Mouse (Mus musculus): ENCODE data around the gene Cop1. TPM values are rescaled to one million over a fixed set of nuclear protein-coding genes. Genes with fewer than 3 reads are reported as not detected.

Cop1 gene
- polyA plus RNA-seq, 1 experiment from 2014 or later = 38.9 TPM

DNA sequence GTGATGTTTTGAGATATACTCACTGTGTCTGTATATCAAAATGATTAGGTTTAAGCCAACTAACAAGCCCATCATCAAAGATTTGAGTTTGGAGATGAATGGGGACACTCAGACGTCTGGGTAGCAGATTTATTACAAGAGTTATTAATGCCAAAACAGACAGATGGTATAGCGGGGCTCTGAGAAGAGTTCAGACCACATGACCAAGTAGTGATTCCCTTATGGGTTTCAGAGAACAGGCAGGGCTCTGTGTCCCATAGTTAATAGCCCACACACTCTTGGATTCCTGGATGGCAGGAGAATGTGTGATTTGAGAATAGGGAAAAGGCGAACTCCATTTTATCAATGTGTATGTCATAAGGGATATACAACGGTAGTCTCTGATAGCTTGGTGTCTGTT, 98.9 kb downstream of the Cop1 start:
- no peak overlapping the region for H3K27ac ChIP-seq (ENCODE audit: low read depth, low read length)
- peak; percentile 65; the same call in 1 of the 2 replicates for ATAC-seq (ENCODE audit: low read depth)

DNA sequence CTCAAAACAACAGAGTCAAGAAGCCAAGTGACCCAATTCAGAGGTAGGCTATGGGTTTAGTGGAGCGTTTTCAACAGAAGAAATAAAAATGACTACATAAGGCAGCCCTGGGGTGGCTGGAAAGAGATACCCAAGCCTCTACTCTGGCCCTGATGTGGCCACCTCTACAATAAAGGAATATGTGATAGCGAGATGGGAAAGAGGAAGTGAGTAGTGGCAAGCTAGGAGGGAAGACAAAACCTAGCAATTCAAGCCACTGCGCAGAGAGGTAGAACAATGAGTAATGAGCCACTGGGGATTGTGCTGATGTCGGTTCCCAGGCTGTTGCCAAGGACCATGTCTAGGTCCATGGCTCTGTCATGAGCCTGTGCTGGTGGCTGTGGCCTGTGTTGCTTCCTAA, 102.0 kb downstream of the Cop1 start:
- Histone ChIP-seq H3K27me3 (ENCODE audit: control insufficient read depth, insufficient read depth, low read length) (no peaks in the 10 kb centered on the region), H3K4me2 (ENCODE audit: low read depth, low read length) (no peak overlapping the region), H3K27ac (ENCODE audit: low read depth, low read length) (no peak overlapping the region), H3K9ac (replicated peaks; ENCODE audit: low read depth, low read length) (no peak overlapping the region), H3K4me1 (ENCODE audit: control insufficient read depth, insufficient read depth, low read length) (no peaks in the 10 kb centered on the region), H3K36me3 (ENCODE audit: control insufficient read depth, insufficient read depth, low read length) (peaks cover 10% of the 10 kb centered on the region; the same call in 1 of the 2 replicates), H3K4me3 (ENCODE audit: low read depth, low read length) (no peak overlapping the region), H3K9me3 (ENCODE audit: control insufficient read depth, low read length) (no peaks in the 10 kb centered on the region)
- 61% methylated on average over 4 of the region's 4 CpGs for WGBS
- no peak; the same call in 1 of the 2 replicates for ATAC-seq (ENCODE audit: low read depth)

More for the DNA sequence above, 98.9 kb downstream of the Cop1 start:
- H3K27me3 ChIP-seq (ENCODE audit: control insufficient read depth, insufficient read depth, low read length) = no peaks in the 10 kb centered on the region
- peaks cover 11% of the 10 kb centered on the region; the same call in 1 of the 2 replicates for H3K36me3 ChIP-seq (ENCODE audit: control insufficient read depth, insufficient read depth, low read length)
- no peak overlapping the region for H3K4me2 ChIP-seq (ENCODE audit: low read depth, low read length)
- H3K9ac ChIP-seq (replicated peaks; ENCODE audit: low read depth, low read length) = no peak overlapping the region
- 51% methylated on average over 4 of the region's 4 CpGs for WGBS
- H3K4me3 ChIP-seq (ENCODE audit: low read depth, low read length) = no peak overlapping the region
- H3K9me3 ChIP-seq (ENCODE audit: control insufficient read depth, low read length) = no peaks in the 10 kb centered on the region
- no peaks in the 10 kb centered on the region for H3K4me1 ChIP-seq (ENCODE audit: control insufficient read depth, insufficient read depth, low read length)

DNA sequence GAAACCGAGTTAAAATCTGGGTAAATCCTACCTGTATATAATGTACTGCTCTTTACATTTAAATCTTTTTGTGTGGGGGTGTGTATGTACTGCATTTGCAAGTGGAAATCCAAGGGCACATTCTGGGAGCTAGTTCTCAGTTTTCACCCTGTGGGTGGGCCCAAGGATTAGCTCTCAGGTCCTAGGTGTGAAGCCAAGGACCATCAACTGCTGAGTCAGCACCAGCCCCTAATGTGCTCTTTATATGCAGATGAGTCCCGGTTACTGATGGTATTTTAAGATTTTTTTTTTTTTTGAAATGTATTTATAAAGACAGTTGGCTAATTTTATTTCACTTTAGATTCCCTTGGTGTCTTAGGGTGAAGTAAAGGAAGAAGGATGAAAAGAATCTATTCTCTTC, 110.2 kb downstream of the Cop1 start:
- Histone ChIP-seq H3K27ac (ENCODE audit: low read depth, low read length) (no peak overlapping the region), H3K36me3 (ENCODE audit: control insufficient read depth, insufficient read depth, low read length) (peaks cover 10% of the 10 kb centered on the region; the same call in 1 of the 2 replicates), H3K9ac (replicated peaks; ENCODE audit: low read depth, low read length) (no peak overlapping the region), H3K9me3 (ENCODE audit: control insufficient read depth, low read length) (no peaks in the 10 kb centered on the region), H3K4me3 (ENCODE audit: low read depth, low read length) (no peak overlapping the region), H3K27me3 (ENCODE audit: control insufficient read depth, insufficient read depth, low read length) (no peaks in the 10 kb centered on the region), H3K4me2 (ENCODE audit: low read depth, low read length) (no peak overlapping the region), H3K4me1 (ENCODE audit: control insufficient read depth, insufficient read depth, low read length) (no peaks in the 10 kb centered on the region)
- ATAC-seq (ENCODE audit: low read depth) = no peak
- WGBS = 59% methylated on average over 2 of the region's 2 CpGs

DNA sequence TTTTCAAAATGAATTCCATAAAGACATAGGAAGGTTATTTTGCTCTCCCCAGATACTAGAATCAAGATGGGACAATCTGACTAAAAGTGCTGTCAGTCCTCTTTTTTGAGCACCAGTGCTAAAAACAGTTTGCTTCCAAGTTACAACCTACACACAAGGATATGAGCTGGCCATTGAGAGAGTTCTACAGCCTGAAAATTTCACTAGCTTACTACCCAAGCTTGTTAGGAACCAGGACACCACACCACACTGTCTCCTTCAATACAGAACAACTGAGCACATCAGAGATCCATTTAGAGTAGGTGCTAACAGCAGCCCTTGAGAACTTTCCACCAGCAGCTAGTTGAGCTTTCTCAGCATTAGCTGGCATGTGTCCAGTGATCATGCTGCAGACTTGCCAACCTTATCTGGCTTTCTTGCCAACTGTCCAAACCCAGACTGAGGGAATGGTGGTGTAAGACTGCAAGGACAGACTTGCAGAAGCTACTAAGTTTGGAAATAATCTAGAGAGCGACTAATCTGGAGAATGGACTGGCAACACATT, 123.0 kb downstream of the Cop1 start:
- Histone ChIP-seq H3K27ac (ENCODE audit: low read depth, low read length) (no peak overlapping the region), H3K4me1 (ENCODE audit: control insufficient read depth, insufficient read depth, low read length) (no peaks in the 10 kb centered on the region), H3K9me3 (ENCODE audit: control insufficient read depth, low read length) (no peaks in the 10 kb centered on the region), H3K9ac (replicated peaks; ENCODE audit: low read depth, low read length) (no peak overlapping the region), H3K4me2 (ENCODE audit: low read depth, low read length) (no peak overlapping the region), H3K36me3 (ENCODE audit: control insufficient read depth, insufficient read depth, low read length) (peaks cover 7% of the 10 kb centered on the region; the same call in 1 of the 2 replicates), H3K4me3 (ENCODE audit: low read depth, low read length) (no peak overlapping the region), H3K27me3 (ENCODE audit: control insufficient read depth, insufficient read depth, low read length) (no peaks in the 10 kb centered on the region)
- ATAC-seq (ENCODE audit: low read depth) = no peak
- WGBS = 95% methylated on average over 1 of the region's 1 CpGs

DNA sequence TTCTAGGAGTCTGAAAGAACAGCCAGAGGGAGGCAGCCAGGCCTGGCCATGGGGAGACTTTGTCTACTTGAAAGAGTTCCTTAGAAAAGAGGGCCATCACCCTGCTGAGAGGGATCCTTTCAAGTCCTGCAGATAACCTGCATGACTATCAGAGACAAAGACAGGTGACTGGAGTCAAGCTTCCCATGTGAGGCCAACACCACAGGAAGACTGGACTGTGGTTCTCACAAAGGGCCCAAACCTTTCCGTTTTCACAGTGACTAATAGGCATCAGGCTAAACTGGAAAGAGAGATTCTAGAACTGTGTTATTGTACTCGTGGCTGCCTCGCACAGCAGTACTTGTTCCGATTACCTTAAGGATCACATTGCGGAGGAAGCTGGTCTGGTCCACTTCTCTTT, 126.6 kb downstream of the Cop1 start:
- WGBS = 65% methylated on average over 5 of the region's 5 CpGs
- Histone ChIP-seq H3K4me3 (ENCODE audit: low read depth, low read length) (no peak overlapping the region), H3K27me3 (ENCODE audit: control insufficient read depth, insufficient read depth, low read length) (no peaks in the 10 kb centered on the region), H3K9me3 (ENCODE audit: control insufficient read depth, low read length) (no peaks in the 10 kb centered on the region), H3K4me2 (ENCODE audit: low read depth, low read length) (no peak overlapping the region), H3K27ac (ENCODE audit: low read depth, low read length) (no peak overlapping the region), H3K36me3 (ENCODE audit: control insufficient read depth, insufficient read depth, low read length) (peaks cover 3% of the 10 kb centered on the region; the same call in 1 of the 2 replicates), H3K9ac (replicated peaks; ENCODE audit: low read depth, low read length) (no peak overlapping the region), H3K4me1 (ENCODE audit: control insufficient read depth, insufficient read depth, low read length) (no peaks in the 10 kb centered on the region)
- ATAC-seq (ENCODE audit: low read depth) = no peak

DNA sequence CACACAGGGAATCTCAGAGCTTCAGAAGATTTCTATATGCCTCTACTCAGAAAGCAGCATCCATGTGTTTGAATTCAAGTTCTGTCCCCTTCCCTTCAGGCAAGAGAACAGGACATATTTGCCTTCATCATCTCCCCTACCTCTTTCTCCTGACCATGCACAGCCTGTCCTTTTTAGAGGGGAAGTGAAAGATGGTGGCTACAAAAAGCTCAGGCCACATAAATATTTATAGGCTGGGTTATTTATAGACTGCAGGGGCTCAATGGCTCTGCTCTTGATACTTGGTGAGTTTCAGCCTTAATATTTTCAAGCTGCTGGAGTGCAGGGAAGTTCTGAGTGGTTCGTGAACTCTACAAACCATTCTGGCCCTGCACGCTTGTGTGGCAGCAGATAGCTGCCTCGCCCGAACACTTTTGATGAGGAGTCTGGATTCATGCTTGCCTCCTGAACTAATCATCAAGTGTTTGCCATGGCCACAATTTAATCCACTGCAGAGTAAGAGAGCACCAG, 139.8 kb downstream of the Cop1 start:
- ATAC-seq (ENCODE audit: low read depth) = no peak
- H3K4me1 ChIP-seq (ENCODE audit: control insufficient read depth, insufficient read depth, low read length) = no peaks in the 10 kb centered on the region
- WGBS = 80% methylated on average over 4 of the region's 4 CpGs
- no peak overlapping the region for H3K4me3 ChIP-seq (ENCODE audit: low read depth, low read length)
- H3K4me2 ChIP-seq (ENCODE audit: low read depth, low read length) = no peak overlapping the region
- H3K36me3 ChIP-seq (ENCODE audit: control insufficient read depth, insufficient read depth, low read length) = no peaks in the 10 kb centered on the region
- H3K9ac ChIP-seq (replicated peaks; ENCODE audit: low read depth, low read length) = no peak overlapping the region
- H3K9me3 ChIP-seq (ENCODE audit: control insufficient read depth, low read length) = no peaks in the 10 kb centered on the region
- H3K27me3 ChIP-seq (ENCODE audit: control insufficient read depth, insufficient read depth, low read length) = no peaks in the 10 kb centered on the region
- no peak overlapping the region for H3K27ac ChIP-seq (ENCODE audit: low read depth, low read length)

DNA sequence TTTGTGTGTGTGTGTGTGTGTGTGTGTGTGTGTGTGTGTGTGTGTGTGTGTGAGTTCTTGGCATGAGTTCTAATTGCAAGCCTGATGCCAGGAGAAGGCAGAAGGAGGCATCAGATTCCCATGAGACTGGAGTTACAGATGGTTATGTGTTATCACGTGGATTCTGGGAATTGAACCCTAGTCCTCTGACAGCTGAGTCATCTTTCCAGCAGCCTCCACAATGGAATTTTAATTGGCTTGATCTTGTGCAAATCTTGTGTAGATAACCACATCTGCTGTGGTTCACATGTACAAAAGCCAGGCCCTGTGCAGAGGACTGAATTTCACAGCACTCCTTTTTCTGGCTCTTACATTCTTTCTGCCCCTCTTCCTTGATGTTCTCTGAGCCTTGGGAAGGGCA, 150.1 kb downstream of the Cop1 start:
- no peak overlapping the region for H3K4me3 ChIP-seq (ENCODE audit: low read depth, low read length)
- no peaks in the 10 kb centered on the region for H3K27me3 ChIP-seq (ENCODE audit: control insufficient read depth, insufficient read depth, low read length)
- 68% methylated on average over 1 of the region's 1 CpGs for WGBS
- no peak overlapping the region for H3K9ac ChIP-seq (replicated peaks; ENCODE audit: low read depth, low read length)
- H3K4me1 ChIP-seq (ENCODE audit: control insufficient read depth, insufficient read depth, low read length) = no peaks in the 10 kb centered on the region
- ATAC-seq (ENCODE audit: low read depth) = no peak
- no peaks in the 10 kb centered on the region for H3K9me3 ChIP-seq (ENCODE audit: control insufficient read depth, low read length)
- H3K4me2 ChIP-seq (ENCODE audit: low read depth, low read length) = no peak overlapping the region
- no peak overlapping the region for H3K27ac ChIP-seq (ENCODE audit: low read depth, low read length)
- H3K36me3 ChIP-seq (ENCODE audit: control insufficient read depth, insufficient read depth, low read length) = no peaks in the 10 kb centered on the region

DNA sequence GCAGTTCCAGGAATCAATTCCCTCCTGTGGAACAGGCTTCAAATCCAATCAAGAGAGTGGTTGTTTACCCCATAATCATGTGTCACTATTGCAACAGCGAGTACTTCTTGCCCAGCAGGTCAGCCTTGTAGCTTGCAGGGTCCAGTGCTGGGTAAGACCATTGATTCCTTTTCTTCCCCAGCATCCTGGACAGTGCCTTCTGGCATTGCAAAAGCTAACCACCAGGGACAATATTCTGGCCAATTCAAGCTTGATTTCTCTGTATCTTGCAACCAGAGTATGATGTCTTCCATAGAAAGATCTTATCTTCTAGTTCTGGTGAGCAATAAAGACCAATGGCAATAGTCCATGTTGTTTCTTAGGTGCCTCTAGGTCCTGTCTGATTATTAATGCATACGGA, 150.8 kb downstream of the Cop1 start:
- no peaks in the 10 kb centered on the region for H3K4me1 ChIP-seq (ENCODE audit: control insufficient read depth, insufficient read depth, low read length)
- H3K4me3 ChIP-seq (ENCODE audit: low read depth, low read length) = no peak overlapping the region
- no peak overlapping the region for H3K4me2 ChIP-seq (ENCODE audit: low read depth, low read length)
- no peak overlapping the region for H3K27ac ChIP-seq (ENCODE audit: low read depth, low read length)
- no peak overlapping the region for H3K9ac ChIP-seq (replicated peaks; ENCODE audit: low read depth, low read length)
- 88% methylated on average over 2 of the region's 2 CpGs for WGBS
- no peak for ATAC-seq (ENCODE audit: low read depth)
- no peaks in the 10 kb centered on the region for H3K36me3 ChIP-seq (ENCODE audit: control insufficient read depth, insufficient read depth, low read length)
- H3K9me3 ChIP-seq (ENCODE audit: control insufficient read depth, low read length) = no peaks in the 10 kb centered on the region
- no peaks in the 10 kb centered on the region for H3K27me3 ChIP-seq (ENCODE audit: control insufficient read depth, insufficient read depth, low read length)

DNA sequence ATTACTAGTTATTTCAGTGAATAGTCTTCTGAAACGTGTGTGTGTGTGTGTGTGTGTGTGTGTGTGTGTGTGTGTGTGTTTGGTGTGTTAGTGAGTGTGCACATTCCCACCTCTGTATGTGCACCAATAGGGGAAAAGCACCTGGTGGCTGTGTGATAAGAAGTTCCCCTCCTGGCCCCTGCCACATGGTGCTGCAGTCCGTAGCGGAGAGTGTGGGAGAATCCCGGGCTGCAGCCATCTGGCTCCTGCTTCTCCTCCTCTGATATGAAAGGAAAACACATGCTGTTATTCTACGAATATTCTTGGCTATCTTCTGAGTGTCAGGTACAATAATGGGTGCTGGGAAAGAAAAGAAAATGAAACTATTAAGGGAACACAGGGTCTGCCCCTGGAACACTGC, 154.3 kb downstream of the Cop1 start:
- no peak overlapping the region for H3K4me2 ChIP-seq (ENCODE audit: low read depth, low read length)
- WGBS = 57% methylated on average over 5 of the region's 5 CpGs
- H3K27me3 ChIP-seq (ENCODE audit: control insufficient read depth, insufficient read depth, low read length) = no peaks in the 10 kb centered on the region
- H3K27ac ChIP-seq (ENCODE audit: low read depth, low read length) = no peak overlapping the region
- H3K4me3 ChIP-seq (ENCODE audit: low read depth, low read length) = no peak overlapping the region
- no peak for ATAC-seq (ENCODE audit: low read depth)
- H3K9me3 ChIP-seq (ENCODE audit: control insufficient read depth, low read length) = no peaks in the 10 kb centered on the region
- H3K36me3 ChIP-seq (ENCODE audit: control insufficient read depth, insufficient read depth, low read length) = no peaks in the 10 kb centered on the region
- 0 out of 2 replicates have a peak, but pooled peaks cover 2% of the 10 kb centered on the region for H3K4me1 ChIP-seq (ENCODE audit: control insufficient read depth, insufficient read depth, low read length)
- H3K9ac ChIP-seq (replicated peaks; ENCODE audit: low read depth, low read length) = no peak overlapping the region
